Mouse (Mus musculus) heart, embryonic 16.5 days (tissue): ENCODE results near the gene Nxph4. TPM values are rescaled to one million over a fixed set of nuclear protein-coding genes. Genes with fewer than 3 reads are reported as not detected.

Experiments used
- ATAC-seq: fragments of 200-750 bp; cut with Nextera tagmentation; replicated peaks from 2 replicates; pipeline ENCODE4 v1.8.0; 2017; ENCODE audit warnings: moderate number of reproducible peaks; ENCODE audit not compliant: insufficient read depth, low FRiP score; ENCODE audit errors: extremely low read depth
- H3K27ac ChIP-seq: fragments of 300-500 bp; sonication (generic); 2 replicates; pipeline ENCODE4 v1.5.1; 2014; ENCODE audit warnings: mild to moderate bottlenecking, low read length, control low read depth, moderate library complexity
- H3K27me3 ChIP-seq: fragments of 300-500 bp; sonication (generic); 2 replicates; pipeline ENCODE4 v1.6.1; 2014; ENCODE audit warnings: low read length, mixed read lengths; ENCODE audit not compliant: control insufficient read depth, insufficient read depth
- H3K36me3 ChIP-seq: fragments of 300-500 bp; sonication (generic); 2 replicates; pipeline ENCODE4 v1.6.1; 2014; ENCODE audit not compliant: control insufficient read depth, insufficient read depth
- H3K4me1 ChIP-seq: fragments of 300-500 bp; sonication (generic); 2 replicates; pipeline ENCODE4 v1.6.1; 2014; ENCODE audit warnings: low read length, mixed read lengths; ENCODE audit not compliant: control insufficient read depth, insufficient read depth
- H3K4me2 ChIP-seq: fragments of 300-500 bp; sonication (generic); 2 replicates; pipeline ENCODE4 v1.6.1; 2014; ENCODE audit warnings: low read depth, mild to moderate bottlenecking, control low read depth, low read length
- H3K4me3 ChIP-seq: fragments of 300-500 bp; sonication (generic); 2 replicates; pipeline ENCODE4 v1.5.1; 2014; ENCODE audit warnings: mild to moderate bottlenecking, control low read depth, low read length
- H3K9ac ChIP-seq: fragments of 300-500 bp; sonication (generic); 2 replicates; pipeline ENCODE4 v1.6.1; 2014; ENCODE audit warnings: low read length, control low read depth
- H3K9me3 ChIP-seq: fragments of 300-500 bp; sonication (generic); replicated peaks from 2 replicates; pipeline ENCODE4 v1.6.1; 2016; ENCODE audit warnings: low read length; ENCODE audit not compliant: control insufficient read depth
- WGBS: fragments of 180-500 bp; shearing (Covaris S2); extraction: QIAGEN DNeasy Blood & Tissue Kit; methylation state at CpG from one replicate; pipeline ENCODE4 v1.1.7; 2014; 5-methylcytosine and 5-hydroxymethylcytosine counted together
- polyA plus RNA-seq: library from polyadenylated mRNA; unstranded; fragments of >200 nt; fragmentation: Nextera tagmentation; extraction: Ambion mirVana; gene quantifications from 2 replicates; pipeline ENCODE4 v1.2.1, GENCODE M21; 2015

The Nxph4 gene
- polyA plus RNA-seq, 1 experiment from 2014 or later: 1.4 TPM

- WGBS: 90% methylated on average over 17 of the region's 17 CpGs
- H3K4me2 ChIP-seq: no peak overlapping the region
- H3K27me3 ChIP-seq: no peaks in the 10 kb centered on the region
Observed at GRCm38 (mm10) chr10:127549892-127550291, 15.5 kb upstream of the Nxph4 start.

DNA sequence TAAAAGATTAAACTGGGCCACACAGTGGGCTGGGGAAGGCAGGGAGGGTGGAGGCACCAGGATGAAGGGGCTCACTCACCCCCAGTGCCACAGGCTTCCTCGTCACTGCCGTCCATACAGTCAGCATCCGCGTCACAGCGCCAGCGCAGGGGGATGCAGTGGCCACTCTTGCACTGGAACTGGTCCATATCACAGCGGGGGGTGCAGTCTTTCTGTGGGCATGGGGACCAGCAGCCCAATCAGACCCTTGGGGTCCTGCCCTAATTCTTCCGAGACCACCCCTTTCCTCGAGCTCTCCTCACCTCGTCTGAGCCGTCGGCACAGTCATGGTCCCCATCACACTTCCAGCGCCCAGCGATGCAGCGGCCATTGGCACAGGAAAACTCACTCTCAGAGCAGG lies 13.9 kb upstream of the Nxph4 start:
- no peaks in the 10 kb centered on the region for H3K4me1 ChIP-seq
- no peak overlapping the region for H3K4me2 ChIP-seq
- peaks cover 3% of the 10 kb centered on the region; the same call in 1 of the 2 replicates for H3K36me3 ChIP-seq
- H3K9me3 ChIP-seq: no peaks in the 10 kb centered on the region
- no peak overlapping the region for H3K4me3 ChIP-seq
- no peak overlapping the region for H3K27ac ChIP-seq
- H3K9ac ChIP-seq: no peak overlapping the region
- 91% methylated on average over 15 of the region's 15 CpGs for WGBS
- no peaks in the 10 kb centered on the region for H3K27me3 ChIP-seq
- no peak for ATAC-seq

More at GRCm38 (mm10) chr10:127549892-127550291, 15.5 kb upstream of the Nxph4 start:
- Histone ChIP-seq H3K9me3 (no peaks in the 10 kb centered on the region), H3K36me3 (peaks cover 5% of the 10 kb centered on the region), H3K27ac (no peak overlapping the region), H3K4me1 (no peaks in the 10 kb centered on the region), H3K9ac (no peak overlapping the region), H3K4me3 (no peak overlapping the region)
- no peak for ATAC-seq

DNA sequence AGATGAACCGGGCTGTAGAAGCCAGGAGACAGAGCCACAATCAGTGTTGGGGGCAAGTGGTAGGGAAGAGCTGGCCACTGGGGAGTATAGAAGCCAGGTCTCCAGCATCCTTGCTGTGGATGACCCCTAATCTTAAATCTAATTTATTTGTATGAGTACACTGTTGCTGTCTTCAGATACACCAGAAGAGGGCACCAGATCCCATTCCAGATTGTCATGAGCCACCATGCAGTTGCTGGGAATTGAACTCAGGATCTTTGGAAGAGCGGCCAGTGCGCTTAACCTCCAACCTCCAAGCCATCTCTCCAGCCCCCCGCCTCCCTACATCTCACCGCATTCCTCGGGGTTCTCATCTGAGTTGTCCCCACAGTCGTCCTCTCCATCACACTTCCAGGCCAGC lies 12.1 kb upstream of the Nxph4 start:
- 84% methylated on average over 7 of the region's 7 CpGs for WGBS
- Histone ChIP-seq H3K36me3 (no peaks in the 10 kb centered on the region), H3K27ac (no peak overlapping the region), H3K27me3 (no peaks in the 10 kb centered on the region), H3K9ac (no peak overlapping the region), H3K4me1 (no peaks in the 10 kb centered on the region), H3K4me3 (no peak overlapping the region), H3K4me2 (no peak overlapping the region), H3K9me3 (no peaks in the 10 kb centered on the region)
- ATAC-seq: no peak

- Histone ChIP-seq H3K4me1 (no peaks in the 10 kb centered on the region), H3K4me2 (no peak overlapping the region), H3K27me3 (no peaks in the 10 kb centered on the region), H3K36me3 (no peaks in the 10 kb centered on the region), H3K4me3 (no peak overlapping the region), H3K9me3 (no peaks in the 10 kb centered on the region), H3K9ac (no peak overlapping the region), H3K27ac (no peak overlapping the region)
- WGBS: 79% methylated on average over 20 of the region's 20 CpGs
- no peak for ATAC-seq
Observed at GRCm38 (mm10) chr10:127544375-127544774, 10.0 kb upstream of the Nxph4 start.

GRCm38 (mm10) chr10:127543916-127544315 lies 9.6 kb upstream of the Nxph4 start:
- ATAC-seq: no peak
- 75% methylated on average over 3 of the region's 3 CpGs for WGBS
- no peak overlapping the region for H3K9ac ChIP-seq
- H3K4me1 ChIP-seq: no peaks in the 10 kb centered on the region
- no peaks in the 10 kb centered on the region for H3K27me3 ChIP-seq
- H3K4me2 ChIP-seq: no peak overlapping the region
- H3K9me3 ChIP-seq: no peaks in the 10 kb centered on the region
- H3K36me3 ChIP-seq: no peaks in the 10 kb centered on the region
- H3K4me3 ChIP-seq: no peak overlapping the region
- H3K27ac ChIP-seq: no peak overlapping the region

DNA sequence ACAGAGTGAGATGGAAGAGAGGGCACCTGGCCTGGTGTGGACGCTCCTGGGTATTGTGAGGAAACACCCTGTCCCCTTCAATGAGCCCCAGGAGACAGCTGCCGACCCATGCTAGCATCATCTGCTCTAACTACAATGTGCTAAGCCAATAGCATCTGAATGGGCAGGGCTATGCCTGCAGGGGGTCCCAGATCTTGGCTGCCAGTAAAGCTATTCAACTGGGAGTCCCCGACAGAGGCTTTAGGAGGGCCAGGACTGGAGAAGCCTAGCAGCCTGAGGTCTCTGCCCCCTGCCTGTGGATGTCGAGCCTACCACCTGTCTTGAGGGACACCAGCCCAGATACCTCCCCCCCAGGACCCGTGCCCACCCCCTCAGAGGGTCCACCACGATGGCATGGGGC lies 8.4 kb upstream of the Nxph4 start:
- WGBS: 76% methylated on average over 6 of the region's 6 CpGs
- Histone ChIP-seq H3K9me3 (no peaks in the 10 kb centered on the region), H3K9ac (no peak overlapping the region), H3K4me1 (no peaks in the 10 kb centered on the region), H3K36me3 (no peaks in the 10 kb centered on the region), H3K27me3 (no peaks in the 10 kb centered on the region), H3K4me2 (no peak overlapping the region), H3K27ac (no peak overlapping the region), H3K4me3 (no peak overlapping the region)
- no peak for ATAC-seq

DNA sequence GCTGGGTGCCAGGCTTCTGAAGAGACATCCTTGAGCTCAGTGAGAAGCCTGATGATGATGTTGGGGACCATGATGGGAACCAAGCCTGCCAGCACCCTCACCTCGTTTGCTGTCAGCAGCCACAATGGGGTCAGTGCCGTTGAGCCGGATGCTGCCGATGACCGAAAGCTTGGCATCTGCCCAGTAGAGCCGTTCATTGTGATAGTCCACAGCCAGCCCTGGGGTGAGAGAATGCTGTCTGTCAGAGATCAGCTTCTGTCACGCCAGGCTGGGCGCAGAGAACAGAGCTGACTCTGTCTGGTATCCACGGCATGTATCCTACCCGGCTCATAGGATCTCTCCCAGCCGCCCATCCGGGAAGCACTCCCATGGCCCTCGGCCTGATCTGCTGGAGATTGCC lies 7.7 kb upstream of the Nxph4 start:
- 65% methylated on average over 13 of the region's 13 CpGs for WGBS
- ATAC-seq: no peak; the same call in 1 of the 2 replicates
- Histone ChIP-seq H3K4me1 (no peaks in the 10 kb centered on the region), H3K27ac (no peak overlapping the region), H3K36me3 (no peaks in the 10 kb centered on the region), H3K4me3 (no peak overlapping the region), H3K4me2 (no peak overlapping the region), H3K9me3 (no peaks in the 10 kb centered on the region), H3K9ac (no peak overlapping the region), H3K27me3 (no peaks in the 10 kb centered on the region; the same call in 1 of the 2 replicates)

GRCm38 (mm10) chr10:127541510-127541909 lies 7.2 kb upstream of the Nxph4 start:
- WGBS: 90% methylated on average over 8 of the region's 8 CpGs
- no peaks in the 10 kb centered on the region for H3K9me3 ChIP-seq
- H3K27me3 ChIP-seq: peaks cover 5% of the 10 kb centered on the region
- no peaks in the 10 kb centered on the region for H3K36me3 ChIP-seq
- no peaks in the 10 kb centered on the region for H3K4me1 ChIP-seq
- H3K27ac ChIP-seq: no peak overlapping the region
- H3K9ac ChIP-seq: no peak overlapping the region
- ATAC-seq: no peak
- no peak overlapping the region for H3K4me3 ChIP-seq
- H3K4me2 ChIP-seq: no peak overlapping the region

DNA sequence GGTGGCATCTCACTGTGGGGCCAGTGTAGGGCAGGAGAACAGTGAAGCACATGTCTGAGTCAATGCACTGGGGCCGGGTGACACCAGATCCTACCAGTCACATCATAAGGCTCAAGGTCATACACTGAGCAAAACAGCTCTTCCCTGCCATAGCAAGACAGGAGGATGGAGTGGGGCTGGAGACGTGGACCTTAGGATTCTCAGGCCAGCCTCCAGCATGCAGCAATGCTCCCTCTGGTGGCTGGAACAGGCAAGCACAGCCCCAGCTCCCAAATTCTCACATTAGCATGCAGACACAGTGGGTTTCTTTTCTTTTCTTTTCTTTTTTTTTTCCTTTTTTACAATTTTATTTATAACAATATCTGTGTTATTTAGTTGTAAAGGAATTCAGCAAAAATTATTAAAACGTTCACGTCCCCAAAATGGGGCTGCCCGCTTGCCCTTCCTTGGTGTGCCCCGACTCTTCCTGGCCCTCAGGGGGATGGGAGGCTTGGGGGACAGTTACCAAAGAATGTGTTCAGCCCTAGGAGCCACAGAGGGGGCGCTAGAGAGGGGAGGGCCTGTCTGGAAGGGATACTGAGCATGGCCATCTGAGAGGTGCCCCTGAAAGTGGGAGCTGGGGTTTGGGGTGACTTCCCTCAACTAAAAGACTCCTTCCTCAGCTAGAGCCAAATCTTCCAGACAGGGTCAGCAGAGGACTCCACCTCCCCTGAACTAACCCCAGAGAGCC lies 3.7 kb upstream of the Nxph4 start:
- no peak overlapping the region for H3K27ac ChIP-seq
- no peak overlapping the region for H3K4me2 ChIP-seq
- H3K9ac ChIP-seq: no peak overlapping the region
- H3K9me3 ChIP-seq: no peaks in the 10 kb centered on the region
- H3K27me3 ChIP-seq: peaks cover 38% of the 10 kb centered on the region
- peaks cover 12% of the 10 kb centered on the region for H3K4me1 ChIP-seq
- no peak overlapping the region for H3K4me3 ChIP-seq
- no peak for ATAC-seq
- WGBS: 24% methylated on average over 7 of the region's 7 CpGs
- no peaks in the 10 kb centered on the region for H3K36me3 ChIP-seq
